Mouse (Mus musculus) embryonic facial prominence, embryonic 12.5 days (tissue): ENCODE results near the gene Foxn4. TPM values are rescaled to one million over a fixed set of nuclear protein-coding genes. Genes with fewer than 3 reads are reported as not detected.

Experiments used
- ATAC-seq: fragments of 200-750 bp; cut with Nextera tagmentation; 2 replicates; pipeline ENCODE4 v1.8.0; 2017; ENCODE audit not compliant: insufficient number of reproducible peaks, insufficient read depth, low FRiP score, low TSS enrichment
- H3K27ac ChIP-seq: fragments of 300-500 bp; sonication (generic); 2 replicates; pipeline ENCODE4 v1.5.1; 2016; ENCODE audit warnings: mild to moderate bottlenecking
- H3K27me3 ChIP-seq: fragments of 300-500 bp; sonication (generic); 2 replicates; pipeline ENCODE4 v1.6.1; 2016; ENCODE audit warnings: mild to moderate bottlenecking, moderate library complexity
- H3K36me3 ChIP-seq: fragments of 300-500 bp; sonication (generic); 2 replicates; pipeline ENCODE4 v1.6.1; 2016; ENCODE audit warnings: mild to moderate bottlenecking
- H3K4me1 ChIP-seq: fragments of 300-500 bp; sonication (generic); 2 replicates; pipeline ENCODE4 v1.6.1; 2016
- H3K4me2 ChIP-seq: fragments of 300-500 bp; sonication (generic); replicated peaks from 2 replicates; pipeline ENCODE4 v1.6.1; 2016; ENCODE audit warnings: mild to moderate bottlenecking, moderate library complexity
- H3K4me3 ChIP-seq: fragments of 300-500 bp; sonication (generic); 2 replicates; pipeline ENCODE4 v1.5.1; 2016; ENCODE audit warnings: mild to moderate bottlenecking
- H3K9ac ChIP-seq: fragments of 300-500 bp; sonication (generic); 2 replicates; pipeline ENCODE4 v1.6.1; 2016; ENCODE audit warnings: mild to moderate bottlenecking, moderate library complexity
- H3K9me3 ChIP-seq: fragments of 300-500 bp; sonication (generic); 2 replicates; pipeline ENCODE4 v1.6.1; 2016; ENCODE audit warnings: mild to moderate bottlenecking, moderate library complexity
- WGBS: fragments of 180-500 bp; shearing (Covaris S2); methylation state at CpG from one replicate; pipeline ENCODE4 v1.1.7; 2016; 5-methylcytosine and 5-hydroxymethylcytosine counted together
- polyA plus RNA-seq: library from polyadenylated mRNA; unstranded; fragments of >200 nt; fragmentation: Nextera tagmentation; extraction: Ambion mirVana; gene quantifications from 2 replicates; pipeline ENCODE4 v1.2.1, GENCODE M21; 2016

Gene Foxn4
- polyA plus RNA-seq, 1 experiment from 2014 or later, result 2.2 TPM

DNA sequence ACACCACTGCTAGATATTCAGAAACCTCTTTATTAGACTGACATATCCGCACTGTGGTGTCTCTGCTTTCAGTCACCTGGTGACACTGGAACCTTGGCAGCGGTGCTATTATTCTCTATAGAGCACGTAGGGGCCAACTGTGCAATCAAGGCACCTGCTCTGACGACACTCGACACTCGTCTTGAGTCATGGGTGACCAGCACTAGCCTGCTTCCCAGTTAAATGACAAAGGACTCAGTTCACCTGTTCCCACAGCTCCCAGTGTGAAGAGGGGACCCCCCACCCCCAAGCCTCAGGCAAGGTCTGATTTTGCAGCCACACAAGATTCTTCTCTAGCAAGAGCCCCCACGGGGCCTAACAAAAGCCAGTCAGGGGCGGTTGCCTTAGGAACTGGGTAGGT is 1.7 kb upstream of the Foxn4 start:
- H3K9me3 ChIP-seq, result no peaks in the 10 kb centered on the region
- no peak; the same call in 1 of the 2 replicates for ATAC-seq
- peaks cover 17% of the 10 kb centered on the region for H3K4me1 ChIP-seq
- peaks cover 75% of the 10 kb centered on the region for H3K27me3 ChIP-seq
- H3K4me3 ChIP-seq, result no peak overlapping the region
- 11% methylated on average over 8 of the region's 8 CpGs for WGBS
- no peak overlapping the region for H3K27ac ChIP-seq
- no peak overlapping the region for H3K4me2 ChIP-seq
- H3K9ac ChIP-seq, result no peak overlapping the region
- H3K36me3 ChIP-seq, result no peaks in the 10 kb centered on the region

DNA sequence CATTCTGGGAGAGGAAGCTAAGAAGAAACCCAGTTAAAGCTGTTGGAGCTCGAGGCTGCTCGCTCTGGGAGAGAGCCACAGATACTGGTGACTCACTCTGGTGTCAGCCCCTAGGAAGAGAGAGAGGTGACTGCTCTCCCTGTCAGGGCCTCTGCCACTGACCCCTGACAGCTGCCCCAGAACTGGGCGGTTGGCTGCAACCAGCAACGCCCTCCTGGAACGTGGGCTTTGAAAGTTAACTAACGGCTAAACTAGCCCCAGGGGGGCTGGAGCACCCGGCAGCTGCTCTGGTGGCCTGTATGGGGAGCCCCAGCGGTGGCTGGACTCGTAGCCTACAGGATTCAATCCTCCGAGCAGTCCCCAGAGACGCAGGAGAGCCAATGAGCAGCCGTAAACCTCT is 3.6 kb downstream of the Foxn4 start:
- Histone ChIP-seq H3K27me3 (peaks cover 54% of the 10 kb centered on the region), H3K27ac (no peak overlapping the region), H3K9me3 (no peaks in the 10 kb centered on the region), H3K36me3 (no peaks in the 10 kb centered on the region), H3K4me3 (no peak overlapping the region), H3K4me2 (no peak overlapping the region), H3K4me1 (peaks cover 14% of the 10 kb centered on the region), H3K9ac (no peak overlapping the region)
- ATAC-seq, result no peak
- 19% methylated on average over 12 of the region's 12 CpGs for WGBS

DNA sequence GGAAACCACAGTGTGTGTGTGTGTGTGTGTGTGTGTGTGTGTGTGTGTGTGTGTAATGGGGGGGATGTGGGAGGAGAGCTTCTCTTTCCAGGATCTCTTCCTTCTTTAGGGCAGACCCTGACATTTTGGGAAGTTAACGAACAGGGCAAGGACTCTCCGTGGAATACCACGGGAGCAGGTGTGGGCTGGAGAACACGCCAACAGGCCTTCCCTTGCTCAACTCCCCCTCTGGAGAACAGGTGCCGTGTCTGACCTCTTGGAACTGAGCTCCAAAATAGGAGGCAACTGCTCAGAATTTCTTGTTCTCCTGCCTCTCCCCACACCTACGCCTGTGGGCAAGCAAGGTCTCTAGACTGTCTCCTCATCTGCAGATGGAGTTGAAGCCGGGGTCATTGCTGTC is 4.1 kb downstream of the Foxn4 start:
- H3K4me1 ChIP-seq, result peaks cover 13% of the 10 kb centered on the region
- WGBS, result 76% methylated on average over 7 of the region's 7 CpGs
- H3K36me3 ChIP-seq, result no peaks in the 10 kb centered on the region
- peaks cover 49% of the 10 kb centered on the region for H3K27me3 ChIP-seq
- no peak overlapping the region for H3K4me2 ChIP-seq
- ATAC-seq, result no peak
- no peak overlapping the region for H3K4me3 ChIP-seq
- H3K9me3 ChIP-seq, result no peaks in the 10 kb centered on the region
- no peak overlapping the region for H3K9ac ChIP-seq
- H3K27ac ChIP-seq, result no peak overlapping the region

DNA sequence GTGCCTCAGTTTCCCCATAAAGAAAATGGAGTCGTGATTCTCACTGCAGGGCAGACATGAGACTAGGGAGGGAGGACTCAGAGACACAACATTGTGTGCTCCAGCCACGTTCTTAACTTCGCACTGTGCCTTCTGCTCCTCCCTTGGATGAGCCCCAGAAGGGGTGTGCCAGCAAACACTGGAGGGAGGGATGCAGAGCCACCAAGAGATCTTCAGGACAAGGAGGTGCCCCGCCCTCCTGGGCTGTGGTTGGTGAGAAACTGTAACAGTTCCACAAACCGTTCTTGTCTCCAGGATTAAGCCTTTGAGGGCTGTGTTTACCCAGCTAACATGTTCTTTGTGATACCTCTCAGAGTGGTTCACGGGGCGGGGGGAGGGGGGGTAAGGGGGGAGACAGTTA is 5.0 kb downstream of the Foxn4 start:
- Histone ChIP-seq H3K9ac (no peak overlapping the region), H3K4me2 (no peak overlapping the region), H3K27ac (no peak overlapping the region), H3K4me1 (peaks cover 5% of the 10 kb centered on the region), H3K36me3 (no peaks in the 10 kb centered on the region), H3K4me3 (no peak overlapping the region), H3K27me3 (peaks cover 40% of the 10 kb centered on the region), H3K9me3 (no peaks in the 10 kb centered on the region)
- 36% methylated on average over 7 of the region's 7 CpGs for WGBS
- no peak for ATAC-seq

DNA sequence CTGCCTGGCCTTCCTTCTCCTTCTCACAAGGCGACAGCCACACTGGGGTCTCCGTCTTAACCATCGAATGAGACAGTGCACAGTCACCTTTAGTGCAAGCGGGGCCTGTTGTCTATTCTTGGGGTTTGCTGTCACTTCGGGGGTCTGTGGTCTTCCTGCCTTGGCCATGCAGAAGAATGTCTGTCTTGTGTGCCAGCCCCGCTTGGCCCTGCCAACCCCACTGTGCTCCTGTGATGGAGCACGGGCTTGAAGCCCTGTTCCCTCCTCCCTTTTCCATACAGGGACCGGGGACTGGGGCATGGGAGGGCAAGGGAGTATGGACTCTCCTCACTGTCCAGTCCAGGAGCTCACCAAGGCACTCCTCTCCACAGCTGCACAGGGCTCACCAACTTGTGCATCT is 8.8 kb downstream of the Foxn4 start:
- H3K36me3 ChIP-seq, result no peaks in the 10 kb centered on the region
- no peak overlapping the region for H3K9ac ChIP-seq
- H3K4me3 ChIP-seq, result no peak overlapping the region
- peaks cover 6% of the 10 kb centered on the region for H3K27me3 ChIP-seq
- H3K27ac ChIP-seq, result no peak overlapping the region
- H3K4me1 ChIP-seq, result no peaks in the 10 kb centered on the region
- H3K9me3 ChIP-seq, result no peaks in the 10 kb centered on the region
- no peak overlapping the region for H3K4me2 ChIP-seq
- ATAC-seq, result no peak
- 87% methylated on average over 8 of the region's 8 CpGs for WGBS

DNA sequence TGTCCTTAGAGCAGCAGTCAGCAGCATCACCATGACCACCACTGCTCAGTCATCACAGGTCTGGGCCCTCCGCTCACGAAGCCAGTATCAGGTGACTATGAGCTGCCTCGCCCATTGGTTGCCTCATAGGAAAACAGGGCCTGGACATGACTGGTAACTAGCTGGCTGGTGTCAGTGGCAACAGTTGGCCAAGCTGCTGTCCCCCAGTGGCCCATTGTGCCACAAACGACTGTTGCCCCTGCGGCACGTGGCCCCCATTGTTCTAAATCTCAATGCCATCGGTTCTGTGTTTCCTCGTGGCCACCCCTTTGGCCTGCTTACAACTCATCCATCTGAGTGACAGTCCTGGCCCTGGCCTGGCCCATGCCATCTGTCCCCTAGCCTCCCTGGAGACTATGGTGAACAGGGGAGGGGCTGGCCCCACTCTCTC is 9.6 kb downstream of the Foxn4 start:
- Histone ChIP-seq H3K4me2 (no peak overlapping the region), H3K4me3 (no peak overlapping the region), H3K36me3 (no peaks in the 10 kb centered on the region), H3K27me3 (no peaks in the 10 kb centered on the region), H3K4me1 (no peaks in the 10 kb centered on the region), H3K9me3 (no peaks in the 10 kb centered on the region), H3K9ac (no peak overlapping the region), H3K27ac (no peak overlapping the region)
- ATAC-seq, result no peak
- WGBS, result 82% methylated on average over 8 of the region's 8 CpGs

DNA sequence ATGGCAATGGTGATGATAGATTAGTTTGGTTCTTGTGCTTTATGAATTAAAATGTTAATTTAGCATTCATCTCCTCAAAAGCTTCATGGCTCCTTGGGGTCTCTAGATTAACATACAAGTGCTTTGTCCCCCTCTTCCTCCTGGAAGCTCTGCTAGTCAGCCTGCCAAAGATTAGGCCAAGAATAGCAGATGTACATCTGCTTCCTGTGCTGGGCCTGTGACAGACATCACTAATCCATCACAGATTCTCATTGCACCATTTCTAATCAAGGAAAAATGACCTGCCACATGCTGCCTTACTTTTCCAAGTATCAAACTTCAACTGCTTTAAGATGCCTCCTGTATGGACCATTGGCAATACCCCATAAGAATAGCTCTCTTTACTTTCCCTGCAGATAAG is 12.1 kb downstream of the Foxn4 start:
- no peaks in the 10 kb centered on the region for H3K36me3 ChIP-seq
- H3K27me3 ChIP-seq, result no peaks in the 10 kb centered on the region
- H3K27ac ChIP-seq, result no peak overlapping the region
- no peak overlapping the region for H3K4me2 ChIP-seq
- no peak overlapping the region for H3K4me3 ChIP-seq
- H3K9me3 ChIP-seq, result no peaks in the 10 kb centered on the region
- H3K9ac ChIP-seq, result no peak overlapping the region
- H3K4me1 ChIP-seq, result no peaks in the 10 kb centered on the region
- no peak for ATAC-seq

DNA sequence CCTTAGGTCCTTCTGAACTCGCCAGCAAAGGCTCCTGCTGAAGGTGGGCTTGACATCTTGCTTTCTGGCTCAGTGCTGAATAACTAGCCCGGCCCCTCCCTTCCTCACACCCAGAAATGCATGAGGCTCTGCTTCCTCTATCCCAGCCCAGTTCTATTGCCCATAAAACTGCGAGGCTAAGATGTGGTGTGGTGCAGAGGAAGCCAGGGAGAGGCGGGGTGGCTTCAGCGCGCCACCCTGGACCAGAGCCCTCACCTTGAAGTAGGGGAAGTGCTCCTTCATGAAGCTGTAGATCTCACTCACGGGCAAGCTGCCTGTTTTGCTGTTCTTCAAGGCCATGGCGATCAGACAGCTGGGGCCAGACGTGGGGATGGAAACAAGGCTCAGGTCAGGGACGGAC is 14.1 kb downstream of the Foxn4 start:
- no peak overlapping the region for H3K4me3 ChIP-seq
- WGBS, result 74% methylated on average over 10 of the region's 10 CpGs
- H3K27ac ChIP-seq, result no peak overlapping the region
- H3K4me2 ChIP-seq, result no peak overlapping the region
- ATAC-seq, result no peak
- no peaks in the 10 kb centered on the region for H3K9me3 ChIP-seq
- H3K4me1 ChIP-seq, result no peaks in the 10 kb centered on the region
- no peaks in the 10 kb centered on the region for H3K36me3 ChIP-seq
- no peaks in the 10 kb centered on the region for H3K27me3 ChIP-seq
- no peak overlapping the region for H3K9ac ChIP-seq

DNA sequence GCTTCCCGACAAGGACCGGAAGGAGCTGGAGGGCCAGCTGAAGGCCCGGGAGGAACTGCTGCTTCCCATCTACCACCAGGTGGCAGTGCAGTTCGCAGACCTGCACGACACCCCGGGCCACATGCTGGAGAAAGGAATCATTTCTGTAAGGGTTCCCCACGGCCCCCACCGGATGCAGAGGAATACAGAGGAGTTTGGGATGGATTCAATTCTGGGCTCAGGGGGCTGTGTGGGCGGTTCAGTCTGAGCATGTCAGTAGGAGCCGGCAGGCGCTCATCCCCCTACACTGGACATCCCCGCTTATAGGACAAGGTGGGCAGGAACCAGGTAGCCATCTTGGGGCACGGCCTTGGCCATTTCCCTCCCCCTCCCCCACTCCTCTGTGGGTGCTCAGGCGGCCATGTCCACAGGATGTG is 25.4 kb downstream of the Foxn4 start:
- H3K27me3 ChIP-seq, result no peaks in the 10 kb centered on the region
- 10% methylated on average over 14 of the region's 14 CpGs for WGBS
- 0 out of 2 replicates have a peak overlapping the region, but pooled peaks have one; percentile 4 for H3K9ac ChIP-seq
- H3K9me3 ChIP-seq, result no peaks in the 10 kb centered on the region
- peak; percentile 11; the same call in 1 of the 2 replicates for ATAC-seq
- H3K4me1 ChIP-seq, result peaks cover 8% of the 10 kb centered on the region; the same call in 1 of the 2 replicates
- H3K36me3 ChIP-seq, result no peaks in the 10 kb centered on the region
- H3K4me3 ChIP-seq, result no peak overlapping the region
- H3K27ac ChIP-seq, result no peak overlapping the region
- peak overlapping the region; percentile 35 for H3K4me2 ChIP-seq

DNA sequence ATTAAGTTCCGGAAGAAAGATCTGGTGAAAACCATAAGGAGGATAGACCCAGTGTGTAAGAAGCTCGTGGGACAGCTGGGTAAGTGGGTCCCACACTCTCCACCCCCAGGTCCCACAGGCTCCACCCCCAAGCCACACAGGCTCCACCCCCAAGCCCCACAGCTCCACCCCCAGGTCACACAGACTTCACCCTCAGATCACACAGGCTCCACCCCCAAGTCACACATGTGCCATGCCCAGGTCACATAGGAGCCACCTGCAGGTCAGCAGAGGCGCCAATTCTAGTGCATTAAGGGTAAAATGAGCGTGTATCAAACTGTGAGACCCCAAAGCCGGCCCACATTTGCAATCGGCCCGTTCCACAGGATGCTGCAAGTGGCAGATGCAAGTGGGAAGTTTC is 27.1 kb downstream of the Foxn4 start:
- Histone ChIP-seq H3K36me3 (no peaks in the 10 kb centered on the region), H3K4me1 (peaks cover 8% of the 10 kb centered on the region; the same call in 1 of the 2 replicates), H3K4me3 (no peak overlapping the region), H3K9me3 (no peaks in the 10 kb centered on the region), H3K4me2 (no peak overlapping the region), H3K27me3 (no peaks in the 10 kb centered on the region), H3K9ac (no peak overlapping the region), H3K27ac (no peak overlapping the region)
- ATAC-seq, result no peak
- WGBS, result 73% methylated on average over 7 of the region's 7 CpGs

DNA sequence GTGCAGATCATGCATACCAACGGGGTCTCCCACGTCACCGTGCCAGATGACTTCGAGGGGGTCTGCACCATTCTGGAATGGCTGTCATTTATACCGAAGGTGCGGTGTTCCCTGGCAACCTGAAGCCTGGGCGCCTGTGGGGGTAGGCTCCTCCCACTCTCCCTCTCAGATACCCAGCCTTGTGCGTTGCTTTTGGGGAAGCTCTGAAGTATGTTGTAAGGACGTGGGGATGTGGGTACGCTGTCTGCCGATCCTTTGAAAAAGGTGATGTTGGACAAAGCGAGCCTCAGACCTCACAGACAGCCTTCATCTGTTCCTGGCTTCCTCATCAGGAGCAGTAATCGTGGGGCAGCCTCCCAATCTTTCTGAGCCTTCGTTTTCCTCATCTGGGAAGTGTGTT is 33.9 kb downstream of the Foxn4 start:
- Histone ChIP-seq H3K4me1 (no peaks in the 10 kb centered on the region), H3K4me2 (no peak overlapping the region), H3K4me3 (no peak overlapping the region), H3K36me3 (no peaks in the 10 kb centered on the region), H3K9ac (no peak overlapping the region), H3K27me3 (no peaks in the 10 kb centered on the region), H3K27ac (no peak overlapping the region), H3K9me3 (no peaks in the 10 kb centered on the region)
- no peak for ATAC-seq
- 49% methylated on average over 14 of the region's 14 CpGs for WGBS

DNA sequence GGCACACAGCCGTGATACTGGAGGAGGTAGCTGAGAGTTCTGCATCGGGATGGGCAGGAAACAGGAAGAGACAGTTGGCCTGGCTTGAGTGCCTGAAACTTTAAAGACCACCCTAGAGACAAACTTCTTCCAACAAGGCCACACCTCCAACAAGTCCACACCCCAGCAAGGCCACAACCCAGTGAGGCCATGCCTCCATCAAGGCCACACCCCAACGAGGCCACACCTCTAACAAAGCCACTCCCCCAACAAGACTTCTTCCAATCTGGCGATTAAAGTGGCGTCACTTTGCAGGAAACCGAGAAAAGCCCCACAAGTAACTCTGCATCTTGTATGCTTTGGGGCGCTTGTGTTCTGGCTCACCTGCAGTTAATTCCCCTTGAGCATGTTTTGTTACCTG is 34.7 kb downstream of the Foxn4 start:
- Histone ChIP-seq H3K36me3 (no peaks in the 10 kb centered on the region), H3K4me3 (no peak overlapping the region), H3K9me3 (no peaks in the 10 kb centered on the region), H3K27me3 (no peaks in the 10 kb centered on the region), H3K4me2 (no peak overlapping the region), H3K27ac (no peak overlapping the region), H3K4me1 (no peaks in the 10 kb centered on the region), H3K9ac (no peak overlapping the region)
- 29% methylated on average over 7 of the region's 7 CpGs for WGBS
- ATAC-seq, result no peak

DNA sequence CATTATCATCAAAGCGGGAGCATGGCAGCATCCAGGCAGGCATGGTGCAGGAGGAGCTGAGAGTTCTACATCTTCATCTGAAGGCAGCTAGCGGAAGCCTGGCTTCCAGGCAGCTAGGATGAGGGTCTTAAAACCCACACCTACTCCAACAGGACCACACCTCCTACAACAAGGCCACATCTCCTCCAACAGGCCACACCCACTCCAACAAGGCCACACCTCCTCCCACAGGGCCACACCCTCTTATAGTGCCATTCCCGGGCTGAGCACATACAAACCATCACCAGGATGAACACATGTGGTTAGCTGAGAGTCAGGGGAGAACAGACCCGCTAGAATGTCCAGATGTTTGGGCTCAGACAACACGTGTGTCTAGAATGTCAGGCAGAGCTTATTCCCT is 44.7 kb downstream of the Foxn4 start:
- Histone ChIP-seq H3K27ac (no peak overlapping the region), H3K4me1 (no peaks in the 10 kb centered on the region), H3K36me3 (no peaks in the 10 kb centered on the region), H3K4me3 (no peak overlapping the region), H3K4me2 (no peak overlapping the region), H3K27me3 (no peaks in the 10 kb centered on the region), H3K9me3 (no peaks in the 10 kb centered on the region), H3K9ac (no peak overlapping the region)
- ATAC-seq, result no peak
- WGBS, result 76% methylated on average over 5 of the region's 5 CpGs
